Mouse (Mus musculus) limb, embryonic 10.5 days (tissue): ENCODE data around the gene Tmem267. TPM values are rescaled to one million over a fixed set of nuclear protein-coding genes. Genes with fewer than 3 reads are reported as not detected.
A peak's percentile ranks its signal among the peaks of the same experiment; 100 is the strongest.
"Not testable (repeated sequence)": the region's sequence is repeated elsewhere in the genome, so short reads cannot be mapped to it uniquely, and the experiment has no call there.

Experiments
- DNase-seq: peaks from one replicate; pipeline ENCODE4 v3.0.0-alpha.2; 2017; ENCODE audit warnings: low spot score
- H3K27ac ChIP-seq: fragments of 300-500 bp; sonication (generic); 2 replicates; pipeline ENCODE4 v1.5.1; 2016; ENCODE audit warnings: mild to moderate bottlenecking
- H3K27me3 ChIP-seq: fragments of 300-500 bp; sonication (generic); 2 replicates; pipeline ENCODE4 v1.6.1; 2016; ENCODE audit warnings: low read depth, mild to moderate bottlenecking; ENCODE audit not compliant: poor library complexity, severe bottlenecking
- H3K36me3 ChIP-seq: fragments of 300-500 bp; sonication (generic); 2 replicates; pipeline ENCODE4 v1.6.1; 2016; ENCODE audit warnings: mild to moderate bottlenecking, moderate library complexity
- H3K4me1 ChIP-seq: fragments of 300-500 bp; sonication (generic); 2 replicates; pipeline ENCODE4 v1.6.1; 2016
- H3K4me3 ChIP-seq: fragments of 300-500 bp; sonication (generic); 2 replicates; pipeline ENCODE4 v1.5.1; 2016; ENCODE audit warnings: mild to moderate bottlenecking, moderate library complexity
- H3K9me3 ChIP-seq: fragments of 300-500 bp; sonication (generic); replicated peaks from 2 replicates; pipeline ENCODE4 v1.6.1; 2016; ENCODE audit warnings: mild to moderate bottlenecking
- WGBS: fragments of 180-500 bp; shearing (Covaris S2); methylation state at CpG from one replicate; pipeline ENCODE4 v1.1.7; 2016; 5-methylcytosine and 5-hydroxymethylcytosine counted together
- polyA plus RNA-seq: library from polyadenylated mRNA; unstranded; fragments of >200 nt; fragmentation: Nextera tagmentation; extraction: Ambion mirVana; gene quantifications from 2 replicates; pipeline ENCODE4 v1.2.1, GENCODE M21; 2016

Tmem267 gene
- polyA plus RNA-seq, result 0.93 and 1.2 TPM in 2 replicates

DNA sequence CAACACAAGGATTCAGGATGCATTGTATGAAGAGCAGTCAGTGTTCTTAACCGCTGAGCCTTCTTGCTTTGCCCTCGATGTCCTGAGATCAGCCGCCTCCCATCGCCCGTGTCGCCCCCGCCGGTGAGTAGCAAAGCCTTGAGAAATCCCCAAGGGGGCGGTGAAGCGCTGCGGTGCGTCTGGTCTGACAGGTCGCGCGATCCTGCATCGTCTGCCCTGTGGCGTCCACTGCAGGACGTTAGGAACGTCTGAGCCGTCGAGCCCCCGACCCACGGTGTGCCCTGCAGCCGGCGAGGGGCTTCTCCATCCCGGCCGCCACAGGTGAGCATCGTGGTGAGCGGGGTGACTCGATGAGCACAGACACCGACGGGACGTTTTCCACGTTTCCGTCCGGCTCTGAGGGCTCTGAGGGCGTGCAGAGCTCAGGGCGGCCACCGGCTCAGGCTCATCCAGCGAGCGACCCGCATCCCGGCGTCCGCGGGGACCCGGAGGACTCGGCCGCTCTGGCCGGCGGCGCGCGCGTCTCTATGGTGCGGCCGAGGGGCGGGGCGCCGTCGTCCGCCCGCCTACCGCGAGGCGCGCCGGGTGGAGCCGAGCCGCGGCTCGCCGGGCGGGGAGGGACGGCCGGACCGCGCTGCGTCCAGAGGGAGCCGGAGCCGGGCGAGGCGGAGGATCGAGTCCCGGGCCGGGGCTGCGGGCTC lies at the start of gene Tmem267, which contains the start of gene 3110070M22Rik:
Gene Tmem267 (plus strand): TSS at position 160 of the 701 bp plus-strand sequence.
Gene 3110070M22Rik (minus strand): TSS at position 504 of the 701 bp plus-strand sequence.
- WGBS, result 77% methylated on average over 87 of the region's 87 CpGs
- Histone ChIP-seq H3K4me3 (no peak within 1 kb of the TSS), H3K27me3 (no peaks in the 10 kb centered on the region), H3K9me3 (peaks cover 13% of the 10 kb centered on the region), H3K4me1 (no peaks in the 10 kb centered on the region), H3K27ac (peak within 1 kb of the TSS; percentile 0; the same call in 1 of the 2 replicates), H3K36me3 (peaks cover 41% of the 10 kb centered on the region)
- peak; percentile 85 for DNase-seq

DNA sequence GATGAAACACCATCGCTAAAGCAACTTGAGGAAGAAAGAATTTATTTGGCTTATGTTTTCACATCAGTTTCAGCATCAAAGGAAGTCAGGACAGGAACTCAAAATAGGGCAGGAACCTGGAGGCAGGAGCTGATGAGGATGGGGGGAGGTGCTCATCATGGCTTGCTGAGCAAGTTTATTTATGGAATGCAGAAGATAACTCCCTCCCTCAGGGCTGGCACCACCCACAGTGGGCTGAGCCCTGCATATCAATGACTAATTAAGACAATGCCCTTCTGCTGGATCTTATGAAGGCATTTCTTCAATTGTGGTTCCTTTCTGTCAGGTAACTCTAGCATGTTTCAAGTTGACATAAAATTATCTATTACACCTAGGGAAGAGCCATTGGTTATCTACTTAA lies 45.6 kb upstream of the Tmem267 start:
- WGBS, result 95% methylated on average over 1 of the region's 1 CpGs
- Histone ChIP-seq H3K9me3 (no peaks in the 10 kb centered on the region), H3K27me3 (no peaks in the 10 kb centered on the region), H3K36me3 (peaks cover 99% of the 10 kb centered on the region), H3K4me1 (no peaks in the 10 kb centered on the region), H3K27ac (no peak overlapping the region), H3K4me3 (no peak overlapping the region)
- no peak for DNase-seq

DNA sequence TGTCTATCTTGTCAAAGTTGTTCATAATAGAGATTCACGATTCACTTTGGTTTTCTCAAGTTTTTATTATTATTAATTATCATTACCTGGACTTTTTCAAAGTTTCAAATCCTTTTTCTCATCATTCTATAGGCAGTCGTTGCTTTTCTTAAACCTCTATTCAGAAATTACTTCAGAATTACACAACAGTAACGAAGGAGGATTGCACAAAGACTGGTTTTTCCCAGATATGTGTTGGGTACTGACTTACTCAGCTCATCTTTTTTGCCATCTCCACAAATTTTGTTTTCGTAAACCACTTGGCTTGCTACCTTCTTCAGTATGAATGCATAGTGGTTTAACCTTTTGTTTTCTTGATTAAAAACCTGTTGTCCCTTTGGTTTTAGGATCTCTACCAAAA lies 34.3 kb upstream of the Tmem267 start:
- H3K36me3 ChIP-seq, result peaks cover 94% of the 10 kb centered on the region
- H3K4me3 ChIP-seq, result no peak overlapping the region
- H3K27ac ChIP-seq, result no peak overlapping the region
- H3K27me3 ChIP-seq, result no peaks in the 10 kb centered on the region
- no peaks in the 10 kb centered on the region for H3K4me1 ChIP-seq
- no peaks in the 10 kb centered on the region for H3K9me3 ChIP-seq
- WGBS, result 96% methylated on average over 4 of the region's 4 CpGs
- DNase-seq, result no peak

DNA sequence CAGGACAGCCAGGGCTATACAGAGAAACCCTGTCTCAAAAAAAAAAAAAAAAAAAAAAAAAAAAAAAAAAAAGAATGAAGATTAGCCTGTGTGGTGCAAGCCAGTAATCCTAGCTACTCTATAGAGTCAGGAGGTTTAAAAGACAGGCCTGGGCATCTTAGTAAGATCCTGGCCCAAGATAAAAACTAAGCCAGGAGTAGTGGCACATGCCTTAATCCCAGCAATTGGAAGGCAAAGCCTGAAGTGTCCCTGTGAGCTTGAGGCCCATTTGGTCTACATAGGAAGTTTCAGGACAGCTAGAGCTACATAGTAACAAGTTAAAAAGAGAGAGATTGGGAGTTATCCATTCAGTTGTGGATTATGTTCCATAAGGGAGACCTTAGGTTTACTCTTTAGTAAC lies 32.8 kb upstream of the Tmem267 start:
- no peak for DNase-seq
- no peaks in the 10 kb centered on the region for H3K4me1 ChIP-seq
- H3K4me3 ChIP-seq, result no peak overlapping the region
- H3K9me3 ChIP-seq, result no peaks in the 10 kb centered on the region
- peaks cover 87% of the 10 kb centered on the region for H3K36me3 ChIP-seq
- no peaks in the 10 kb centered on the region for H3K27me3 ChIP-seq
- no peak overlapping the region for H3K27ac ChIP-seq

DNA sequence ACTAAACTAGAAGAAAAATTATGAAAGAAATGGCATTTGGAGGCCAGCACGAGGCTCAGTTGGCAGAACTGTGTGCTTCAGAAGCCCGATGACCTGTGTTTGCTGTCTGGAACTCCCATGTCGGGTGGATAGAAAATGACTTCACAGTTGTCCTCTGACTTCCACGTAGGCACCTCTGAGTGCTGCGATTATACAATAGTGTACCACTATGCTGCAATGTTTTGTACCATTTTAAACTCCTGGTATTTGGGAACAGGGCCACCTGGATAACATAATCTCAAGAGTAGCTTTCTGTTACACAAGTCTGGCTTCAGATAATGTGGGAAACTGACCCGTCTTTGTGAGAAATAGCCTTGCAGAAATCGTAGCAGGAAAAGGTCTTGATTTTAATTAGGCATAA lies 31.5 kb upstream of the Tmem267 start:
- 94% methylated on average over 7 of the region's 7 CpGs for WGBS
- Histone ChIP-seq H3K4me1 (no peaks in the 10 kb centered on the region), H3K27me3 (no peaks in the 10 kb centered on the region), H3K36me3 (peaks cover 75% of the 10 kb centered on the region), H3K4me3 (no peak overlapping the region), H3K27ac (no peak overlapping the region), H3K9me3 (no peaks in the 10 kb centered on the region)
- no peak for DNase-seq

DNA sequence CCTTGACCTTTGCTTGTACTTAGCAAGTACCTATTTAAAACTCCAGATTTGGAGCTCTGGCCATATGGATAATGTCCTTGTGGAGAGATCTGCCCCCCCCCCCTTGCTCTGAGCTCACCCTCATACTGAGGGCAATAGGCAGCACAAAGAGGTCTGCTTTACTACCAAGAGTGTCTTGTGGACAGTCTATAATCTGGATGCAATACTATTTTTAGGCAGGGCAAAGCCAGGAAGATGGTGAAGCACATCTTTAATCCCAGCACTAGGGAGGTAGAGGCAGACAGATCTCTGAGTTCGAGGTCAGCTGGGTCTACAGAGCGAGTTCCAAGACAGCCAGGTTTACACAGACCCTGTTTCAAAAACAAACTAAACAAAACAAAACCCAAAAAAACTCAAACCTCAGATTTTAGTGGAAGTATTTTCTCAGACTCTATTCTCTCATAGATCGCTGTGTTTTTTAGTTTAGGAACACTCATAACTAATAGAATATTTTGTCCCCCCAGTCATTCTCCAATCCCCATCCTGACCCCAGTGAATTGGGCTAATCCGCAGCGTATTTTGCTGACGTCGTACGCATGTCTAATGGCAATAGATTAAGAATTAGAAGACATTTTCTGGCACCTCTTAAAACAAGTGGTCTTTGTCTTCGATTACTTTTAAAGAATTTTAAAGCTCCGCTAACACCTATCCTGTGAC lies 25.8 kb upstream of the Tmem267 start:
- Histone ChIP-seq H3K9me3 (no peaks in the 10 kb centered on the region), H3K27ac (peak overlapping the region; percentile 87), H3K4me1 (peaks cover 7% of the 10 kb centered on the region), H3K36me3 (peaks cover 46% of the 10 kb centered on the region), H3K4me3 (peak overlapping the region; percentile 82), H3K27me3 (no peaks in the 10 kb centered on the region)
- DNase-seq, result no peak
- 16% methylated on average over 10 of the region's 10 CpGs for WGBS

DNA sequence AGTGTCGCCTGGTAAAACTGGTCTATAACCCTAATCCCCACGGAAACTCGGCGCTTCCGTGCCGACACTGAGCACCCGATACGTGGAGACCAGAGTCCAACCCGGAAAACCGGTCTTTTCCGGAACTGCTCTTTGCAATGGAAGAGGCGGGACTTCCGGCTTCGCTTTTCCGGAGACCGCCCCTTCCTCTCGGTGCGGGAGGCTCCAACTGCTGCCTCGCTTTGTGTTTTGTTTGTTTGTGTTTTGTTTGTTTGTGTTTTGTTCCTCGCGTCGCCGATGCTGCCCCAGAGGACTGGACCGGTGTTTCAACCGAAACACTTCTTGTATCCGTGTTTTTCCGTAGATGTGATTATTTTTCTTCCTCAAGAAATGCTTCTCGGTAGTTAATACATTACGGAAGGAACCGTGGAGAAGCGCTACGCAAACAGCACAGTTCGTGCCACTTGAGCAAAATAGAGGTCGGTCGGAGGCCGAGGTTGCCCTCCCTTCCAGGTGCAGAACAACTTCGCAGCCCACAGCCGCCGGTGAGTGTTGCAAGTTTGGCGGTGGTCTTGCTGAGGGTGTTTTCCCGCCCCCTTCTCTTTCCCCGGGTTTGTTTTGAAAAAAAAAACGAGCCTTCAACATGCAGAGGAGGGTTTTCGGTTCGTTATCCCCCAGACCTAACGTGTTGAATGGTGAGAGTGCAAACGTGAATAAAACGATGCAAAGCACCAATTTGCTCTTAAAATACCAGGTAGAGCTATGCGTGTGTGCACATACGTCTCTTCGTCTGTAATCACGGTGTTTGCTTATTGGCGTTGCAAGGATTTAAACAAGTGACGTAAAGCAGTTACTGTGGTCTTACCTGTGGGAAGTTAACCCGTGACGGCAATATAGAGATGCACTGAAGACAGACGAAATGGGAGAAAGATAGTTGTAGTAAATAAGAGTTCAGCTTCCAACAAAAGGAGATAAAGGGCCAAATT lies 25.0 kb upstream of the Tmem267 start, which contains the start of gene 4833420G17Rik:
Gene 4833420G17Rik (plus strand): TSS at position 173 of the 965 bp plus-strand sequence.
- peak; percentile 91 for DNase-seq
- H3K27ac ChIP-seq, result peak within 1 kb of the TSS; percentile 87
- H3K36me3 ChIP-seq, result peaks cover 46% of the 10 kb centered on the region
- H3K27me3 ChIP-seq, result no peaks in the 10 kb centered on the region
- 5% methylated on average over 57 of the region's 57 CpGs for WGBS
- peak within 1 kb of the TSS; percentile 82 for H3K4me3 ChIP-seq
- H3K4me1 ChIP-seq, result peaks cover 7% of the 10 kb centered on the region
- no peaks in the 10 kb centered on the region for H3K9me3 ChIP-seq

DNA sequence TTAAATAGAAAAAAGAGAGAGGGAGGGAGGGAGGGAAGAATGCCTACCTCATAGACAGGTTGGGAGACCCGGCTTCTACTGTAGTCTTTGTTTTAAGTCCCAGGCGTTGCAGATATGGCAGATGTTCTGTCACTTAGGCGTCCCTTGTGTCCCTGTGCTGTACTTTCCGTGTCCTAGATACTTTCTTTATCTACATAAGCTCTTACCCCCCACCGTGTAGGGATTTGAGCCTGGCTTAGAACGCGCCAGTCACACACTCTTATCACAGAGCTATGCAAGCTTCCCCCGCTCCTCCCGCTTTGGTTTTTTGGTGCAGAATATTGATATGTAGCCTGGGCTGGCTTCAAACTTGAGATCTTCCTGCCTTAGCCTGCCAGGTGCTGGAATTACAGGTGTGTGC lies 11.2 kb upstream of the Tmem267 start:
- no peak overlapping the region for H3K27ac ChIP-seq
- H3K27me3 ChIP-seq, result no peaks in the 10 kb centered on the region
- no peak for DNase-seq
- H3K9me3 ChIP-seq, result no peaks in the 10 kb centered on the region
- peaks cover 98% of the 10 kb centered on the region for H3K36me3 ChIP-seq
- 95% methylated on average over 9 of the region's 9 CpGs for WGBS
- no peaks in the 10 kb centered on the region for H3K4me1 ChIP-seq
- no peak overlapping the region for H3K4me3 ChIP-seq

DNA sequence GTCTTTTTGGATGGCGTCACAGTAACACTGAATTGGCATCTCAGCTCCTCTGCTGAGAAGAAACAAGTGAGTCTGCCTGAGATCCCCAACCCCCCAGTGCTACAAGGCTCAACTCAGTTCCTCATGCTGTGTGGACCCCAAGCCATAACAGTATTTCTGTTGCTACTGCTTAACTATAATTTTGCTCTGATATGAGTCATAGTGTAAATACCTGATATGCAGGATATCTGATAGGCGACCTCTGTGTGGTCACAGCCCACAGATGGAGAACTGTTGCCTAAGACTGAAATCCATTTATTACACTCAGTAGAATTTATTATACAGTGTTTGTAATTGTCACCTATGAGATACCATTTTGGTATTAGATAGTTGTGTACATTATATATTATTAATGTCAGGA lies 10.1 kb upstream of the Tmem267 start:
- H3K27ac ChIP-seq, result no peak overlapping the region
- no peak overlapping the region for H3K4me3 ChIP-seq
- H3K9me3 ChIP-seq, result no peaks in the 10 kb centered on the region
- WGBS, result 95% methylated on average over 2 of the region's 2 CpGs
- no peaks in the 10 kb centered on the region for H3K27me3 ChIP-seq
- peaks cover 97% of the 10 kb centered on the region for H3K36me3 ChIP-seq
- DNase-seq, result no peak
- H3K4me1 ChIP-seq, result no peaks in the 10 kb centered on the region

DNA sequence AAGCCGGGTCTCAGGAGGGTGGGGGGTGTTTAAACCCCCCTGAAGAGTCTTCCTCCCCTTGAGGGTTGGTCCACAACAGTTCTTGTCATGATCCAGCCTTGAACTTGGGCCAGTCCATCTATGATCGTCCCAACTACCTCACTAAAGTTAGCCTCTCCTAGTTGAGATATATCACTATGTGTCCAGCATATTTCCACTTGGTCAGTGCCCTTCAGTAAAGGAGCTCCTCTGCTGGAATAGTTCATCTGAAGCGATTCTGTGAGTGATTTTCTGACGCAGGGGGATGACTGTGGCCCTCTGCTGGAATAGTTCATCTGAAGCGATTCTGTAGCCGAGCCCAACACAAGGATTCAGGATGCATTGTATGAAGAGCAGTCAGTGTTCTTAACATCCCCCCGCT lies 485 bp upstream of the Tmem267 start:
- Histone ChIP-seq H3K27ac (no peak overlapping the region), H3K9me3 (peaks cover 13% of the 10 kb centered on the region), H3K27me3 (no peaks in the 10 kb centered on the region), H3K36me3 (peaks cover 47% of the 10 kb centered on the region), H3K4me1 (no peaks in the 10 kb centered on the region), H3K4me3 (no peak overlapping the region)
- WGBS, result 69% methylated on average over 7 of the region's 7 CpGs
- no peak for DNase-seq

DNA sequence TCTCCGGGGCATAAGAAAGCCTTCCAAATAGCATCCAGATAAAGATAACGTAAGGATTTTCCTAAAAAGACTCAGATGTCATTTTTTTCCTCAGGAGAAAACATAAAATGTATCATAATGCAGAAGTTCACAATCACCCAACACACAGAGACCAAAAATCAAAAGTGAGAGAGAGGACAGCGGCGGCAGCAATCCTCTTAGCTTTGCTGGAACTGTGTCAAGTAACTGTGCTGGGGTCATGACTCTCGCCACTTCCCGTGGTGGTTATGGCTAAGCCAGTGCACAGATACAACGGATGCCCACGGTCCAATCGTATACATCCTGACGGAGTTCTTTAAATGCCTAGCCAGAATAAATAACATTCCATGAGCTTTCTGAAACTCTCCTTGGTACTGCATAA lies 4.2 kb downstream of the Tmem267 start:
- not testable (repeated sequence) for DNase-seq, H3K27ac ChIP-seq, H3K36me3 ChIP-seq, H3K27me3 ChIP-seq, H3K4me3 ChIP-seq, H3K4me1 ChIP-seq
- 94% methylated on average over 10 of the region's 10 CpGs for WGBS
- peaks cover 16% of the 10 kb centered on the region for H3K9me3 ChIP-seq

DNA sequence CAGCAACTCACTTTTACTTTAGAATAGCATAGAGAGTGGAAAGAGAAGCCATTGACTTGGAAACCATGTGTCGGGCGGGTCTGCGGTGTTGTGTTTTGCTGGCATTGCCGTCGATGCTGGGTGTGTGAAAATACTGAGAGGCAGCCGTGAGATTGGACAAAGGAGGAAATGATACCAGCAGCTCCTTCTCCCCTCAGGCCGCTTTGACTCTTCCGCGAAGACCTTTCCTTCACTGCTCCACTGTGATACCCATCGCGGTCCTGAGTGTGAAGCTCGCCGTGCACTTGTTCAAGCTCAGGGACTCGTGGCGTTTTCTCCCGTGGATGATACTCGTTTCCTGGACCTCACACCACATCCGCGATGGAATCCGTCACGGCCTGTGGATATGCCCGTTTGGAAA lies 7.1 kb downstream of the Tmem267 start:
- H3K27me3 ChIP-seq, H3K27ac ChIP-seq, H3K4me3 ChIP-seq, H3K36me3 ChIP-seq, DNase-seq, H3K4me1 ChIP-seq: not testable (repeated sequence)
- WGBS, result 95% methylated on average over 13 of the region's 22 CpGs
- peaks cover 16% of the 10 kb centered on the region for H3K9me3 ChIP-seq
